Mouse (Mus musculus): Measurements from ENCODE around the gene Vamp2.

The Vamp2 gene

DNA sequence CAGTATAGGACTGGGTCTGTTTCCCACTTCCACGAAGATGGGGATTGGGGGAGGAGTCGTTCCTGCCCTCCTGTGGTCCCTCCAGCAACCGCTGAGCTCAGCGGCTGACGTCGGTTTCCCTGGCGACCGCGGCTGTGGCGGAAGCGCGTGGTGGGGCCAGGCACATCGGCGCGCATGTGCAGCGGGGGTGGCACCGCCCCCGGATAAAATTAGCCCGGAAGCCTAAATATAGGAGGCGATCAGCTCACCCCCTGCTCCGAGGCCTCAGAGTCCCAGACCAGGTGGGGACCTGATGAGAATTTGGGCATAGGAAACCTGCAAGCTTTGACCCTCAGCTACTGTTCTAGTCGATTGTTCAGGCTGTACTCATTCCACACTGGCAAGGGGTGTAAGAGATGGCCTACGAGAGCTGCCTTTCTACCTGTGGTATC, 11.6 kb downstream of the Vamp2 start:
- DNase-seq, result peak; percentile 91 to 93

DNA sequence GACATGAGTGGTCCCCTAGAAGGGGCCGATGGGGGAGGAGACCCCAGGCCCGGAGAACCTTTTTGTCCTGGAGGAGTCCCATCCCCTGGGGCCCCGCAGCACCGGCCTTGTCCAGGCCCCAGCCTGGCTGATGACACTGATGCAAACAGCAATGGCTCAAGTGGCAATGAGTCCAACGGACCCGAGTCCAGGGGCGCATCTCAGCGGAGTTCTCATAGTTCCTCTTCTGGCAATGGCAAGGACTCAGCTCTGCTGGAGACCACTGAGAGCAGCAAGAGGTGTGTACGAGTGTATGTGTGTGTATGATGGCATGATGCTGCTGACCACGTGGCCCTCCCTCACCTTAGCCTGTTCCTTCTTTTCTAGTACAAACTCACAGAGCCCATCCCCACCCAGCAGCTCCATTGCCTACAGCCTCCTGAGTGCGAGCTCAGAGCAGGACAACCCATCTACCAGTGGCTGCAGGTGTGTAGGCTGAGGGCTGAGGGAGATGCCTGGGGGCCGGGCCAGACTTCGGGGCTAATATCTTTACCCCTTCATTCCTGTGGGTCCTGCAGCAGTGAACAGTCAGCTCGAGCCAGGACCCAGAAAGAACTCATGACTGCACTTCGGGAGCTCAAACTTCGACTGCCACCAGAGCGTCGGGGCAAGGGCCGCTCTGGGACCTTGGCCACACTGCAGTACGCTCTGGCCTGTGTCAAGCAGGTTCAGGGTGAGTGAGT, 12.5 kb downstream of the Vamp2 start:
- no peak for DNase-seq

DNA sequence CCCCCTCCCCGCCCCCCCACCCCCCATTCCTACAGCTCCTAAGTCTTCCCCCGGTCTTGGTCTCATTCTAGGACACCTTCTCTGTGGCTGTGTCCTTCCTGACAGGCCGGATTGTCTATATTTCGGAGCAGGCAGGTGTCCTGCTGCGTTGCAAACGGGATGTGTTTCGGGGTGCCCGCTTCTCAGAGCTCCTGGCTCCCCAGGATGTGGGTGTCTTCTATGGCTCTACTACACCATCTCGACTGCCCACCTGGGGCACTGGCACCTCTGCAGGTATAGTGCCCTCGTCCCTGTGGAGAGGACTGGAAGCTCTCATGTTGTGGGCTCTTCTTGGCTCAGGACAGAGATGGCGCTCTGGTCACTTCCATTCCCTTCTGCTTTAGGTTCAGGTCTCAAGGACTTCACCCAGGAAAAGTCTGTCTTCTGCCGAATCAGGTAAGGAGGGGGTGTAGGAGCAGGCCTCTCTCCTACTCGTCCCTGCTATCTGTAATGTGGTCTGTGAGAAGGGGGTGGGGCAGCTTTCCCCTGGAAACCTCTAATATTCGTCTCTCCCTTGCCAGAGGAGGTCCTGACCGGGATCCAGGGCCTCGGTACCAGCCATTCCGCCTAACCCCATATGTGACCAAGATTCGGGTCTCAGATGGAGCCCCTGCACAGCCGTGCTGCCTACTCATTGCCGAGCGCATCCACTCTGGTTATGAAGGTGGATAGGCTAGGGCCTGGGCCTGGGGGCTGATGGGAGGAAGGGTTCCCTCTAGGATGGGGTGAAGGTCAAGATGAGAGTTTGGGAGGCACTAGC, 13.5 kb downstream of the Vamp2 start:
- DNase-seq, result no peak

DNA sequence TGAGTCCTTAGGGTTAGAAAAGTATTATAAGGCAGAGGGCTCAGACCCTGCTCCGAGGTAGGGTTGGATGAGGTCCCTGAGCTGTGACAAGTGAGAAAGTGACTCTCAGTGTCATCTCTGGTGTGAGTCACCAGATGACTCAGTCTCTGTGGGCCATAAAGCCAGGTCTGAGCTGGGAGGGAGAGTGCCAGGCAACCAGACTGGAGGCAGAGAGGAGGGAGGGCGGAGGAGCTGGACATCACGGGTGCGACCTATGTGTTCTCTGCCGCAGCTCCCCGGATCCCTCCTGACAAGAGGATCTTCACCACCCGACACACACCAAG, 14.1 kb downstream of the Vamp2 start:
- no peak for DNase-seq

DNA sequence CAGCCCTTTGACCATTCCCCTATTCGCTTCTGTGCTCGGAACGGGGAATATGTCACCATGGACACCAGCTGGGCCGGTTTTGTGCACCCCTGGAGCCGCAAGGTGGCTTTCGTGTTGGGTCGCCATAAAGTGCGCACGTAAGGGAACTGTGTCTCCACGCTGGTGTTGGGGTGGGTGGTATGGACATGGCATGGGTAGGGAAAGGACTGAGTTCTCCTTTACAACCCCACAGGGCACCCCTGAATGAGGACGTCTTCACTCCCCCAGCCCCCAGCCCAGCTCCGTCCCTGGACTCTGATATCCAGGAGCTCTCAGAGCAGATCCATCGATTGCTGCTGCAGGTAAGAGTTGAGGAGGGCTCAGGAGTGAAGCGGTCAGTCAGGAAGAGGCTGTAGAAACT, 14.8 kb downstream of the Vamp2 start:
- DNase-seq, result no peak

DNA sequence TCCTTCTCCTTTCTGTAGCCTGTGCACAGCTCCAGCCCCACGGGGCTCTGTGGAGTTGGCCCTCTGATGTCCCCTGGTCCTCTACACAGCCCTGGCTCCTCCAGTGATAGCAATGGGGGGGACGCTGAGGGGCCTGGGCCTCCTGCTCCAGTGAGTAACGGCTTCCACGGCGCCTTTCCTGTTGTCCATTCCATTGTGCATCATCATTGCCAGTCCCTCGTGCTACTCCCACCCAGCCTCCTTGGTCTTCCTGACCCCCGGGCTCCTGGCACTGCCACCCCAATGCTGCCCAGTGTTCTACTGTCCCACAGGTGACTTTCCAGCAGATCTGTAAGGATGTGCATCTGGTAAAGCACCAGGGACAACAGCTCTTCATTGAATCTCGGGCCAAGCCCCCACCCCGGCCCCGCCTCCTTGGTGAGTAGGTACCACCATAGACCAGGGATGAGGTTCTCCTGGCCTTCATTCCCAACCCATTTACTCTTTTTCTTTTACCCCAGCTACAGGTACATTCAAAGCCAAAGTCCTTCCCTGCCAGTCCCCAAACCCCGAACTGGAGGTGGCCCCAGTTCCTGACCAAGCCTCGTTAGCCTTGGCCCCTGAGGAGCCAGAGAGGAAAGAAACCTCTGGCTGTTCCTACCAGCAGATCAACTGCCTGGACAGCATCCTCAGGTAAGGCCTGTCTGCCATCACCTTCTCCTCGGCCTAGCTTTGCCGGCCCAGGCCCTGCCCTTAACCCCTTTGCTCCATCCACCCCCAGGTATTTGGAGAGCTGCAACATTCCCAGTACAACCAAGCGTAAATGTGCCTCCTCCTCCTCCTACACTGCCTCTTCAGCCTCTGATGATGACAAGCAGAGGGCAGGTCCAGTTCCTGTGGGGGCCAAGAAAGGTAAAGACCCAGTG, 15.5 kb downstream of the Vamp2 start:
- no peak for DNase-seq

DNA sequence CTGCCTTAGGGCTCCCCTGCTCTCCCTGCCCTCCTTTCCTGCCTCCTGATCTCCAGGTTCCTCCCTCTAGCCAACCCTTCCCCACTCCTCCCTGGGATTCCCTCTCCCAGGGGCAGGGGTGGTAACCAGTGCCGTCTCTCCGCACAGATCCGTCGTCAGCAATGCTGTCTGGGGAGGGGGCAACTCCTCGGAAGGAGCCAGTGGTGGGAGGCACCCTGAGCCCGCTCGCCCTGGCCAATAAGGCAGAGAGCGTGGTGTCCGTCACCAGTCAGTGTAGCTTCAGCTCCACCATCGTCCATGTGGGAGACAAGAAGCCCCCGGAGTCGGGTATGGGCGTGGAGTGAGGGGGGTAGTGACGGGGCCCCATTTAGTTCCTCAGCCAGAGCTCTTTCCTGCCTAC, 16.2 kb downstream of the Vamp2 start:
- no peak for DNase-seq

- DNase-seq, result peak in 1 of 2 experiments; percentile 4
Measured at GRCm38 (mm10) chr11:69105227-69105626, 16.9 kb downstream of the Vamp2 start.

DNA sequence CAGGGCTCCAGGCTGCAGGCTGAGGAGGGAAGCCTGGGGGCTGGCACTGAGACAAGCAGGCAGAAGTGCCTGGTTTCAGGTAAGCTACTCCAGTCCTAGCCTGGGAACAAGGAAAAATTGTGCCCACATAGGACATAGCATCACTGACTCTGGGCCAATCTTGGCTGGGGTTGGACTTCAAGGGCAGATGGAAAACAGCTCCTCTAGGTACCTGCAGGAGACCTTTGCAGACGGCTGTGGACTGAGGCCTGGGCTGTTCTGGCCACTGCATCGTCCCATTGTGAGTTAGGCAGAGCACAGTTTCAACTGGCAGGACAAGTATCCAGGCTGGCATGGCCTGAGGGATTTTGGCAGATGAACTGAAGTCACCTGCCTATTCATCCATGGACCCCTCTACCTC, 17.5 kb downstream of the Vamp2 start:
- DNase-seq, result no peak

GRCm38 (mm10) chr11:69106299-69106698, 18.0 kb downstream of the Vamp2 start:
- no peak for DNase-seq

GRCm38 (mm10) chr11:69106842-69107241, 18.6 kb downstream of the Vamp2 start:
- DNase-seq, result no peak

- no peak for DNase-seq
Measured at GRCm38 (mm10) chr11:69107676-69108075, 19.4 kb downstream of the Vamp2 start.

DNA sequence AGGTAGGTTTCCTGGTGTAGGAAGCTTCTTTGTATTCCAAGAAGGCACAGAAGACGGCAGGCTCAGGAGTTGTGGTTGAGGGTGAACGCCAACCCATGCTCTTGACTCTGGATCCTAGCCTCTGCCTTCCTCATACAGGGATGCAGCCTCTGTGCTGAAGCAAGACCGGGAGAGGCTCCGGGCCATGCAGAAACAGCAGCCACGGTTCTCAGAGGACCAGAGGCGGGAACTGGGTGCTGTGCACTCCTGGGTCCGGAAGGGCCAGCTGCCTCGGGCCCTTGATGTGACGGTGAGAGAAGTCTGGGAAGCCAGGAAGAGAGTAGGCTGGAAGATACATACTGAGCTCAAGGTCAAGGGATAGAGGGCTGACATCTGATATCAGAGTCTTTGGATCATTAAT, 19.9 kb downstream of the Vamp2 start:
- DNase-seq, result no peak

DNA sequence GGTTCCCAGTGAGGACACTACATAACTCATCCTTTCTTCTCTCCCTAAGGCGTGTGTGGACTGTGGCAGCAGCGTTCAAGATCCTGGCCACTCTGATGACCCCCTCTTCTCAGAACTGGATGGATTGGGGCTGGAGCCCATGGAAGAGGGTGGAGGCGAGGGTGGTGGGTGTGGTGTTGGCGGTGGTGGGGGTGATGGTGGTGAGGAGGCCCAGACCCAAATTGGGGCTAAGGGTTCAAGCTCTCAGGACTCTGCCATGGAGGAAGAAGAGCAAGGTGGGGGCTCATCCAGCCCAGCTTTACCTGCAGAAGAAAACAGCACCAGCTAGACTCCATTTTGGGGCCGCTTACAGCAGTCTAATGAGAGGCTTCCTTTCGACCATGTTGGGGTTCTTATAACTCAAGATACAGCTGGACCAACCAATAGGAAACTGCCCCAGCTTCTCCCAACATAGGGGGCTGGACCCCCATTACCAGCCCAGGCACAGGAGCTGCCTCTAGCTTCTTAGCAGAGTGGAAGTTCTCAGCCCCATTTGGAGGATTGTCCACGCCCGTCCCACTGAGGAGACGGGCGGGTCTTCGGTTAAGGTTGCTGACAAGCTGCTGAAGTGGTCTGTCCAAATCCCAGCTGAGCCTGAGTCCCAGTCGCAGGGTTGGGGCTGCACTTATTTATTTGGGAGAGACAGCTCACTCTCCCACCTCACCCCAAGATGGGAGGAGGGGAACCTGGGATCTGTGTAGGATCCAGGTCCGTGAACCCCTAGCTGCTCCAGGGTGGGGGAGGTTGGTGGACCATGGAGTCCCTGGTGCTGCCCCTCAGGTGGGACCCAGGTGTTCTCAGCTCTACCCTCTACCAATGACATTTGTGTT, 21.0 kb downstream of the Vamp2 start:
- no peak for DNase-seq

DNA sequence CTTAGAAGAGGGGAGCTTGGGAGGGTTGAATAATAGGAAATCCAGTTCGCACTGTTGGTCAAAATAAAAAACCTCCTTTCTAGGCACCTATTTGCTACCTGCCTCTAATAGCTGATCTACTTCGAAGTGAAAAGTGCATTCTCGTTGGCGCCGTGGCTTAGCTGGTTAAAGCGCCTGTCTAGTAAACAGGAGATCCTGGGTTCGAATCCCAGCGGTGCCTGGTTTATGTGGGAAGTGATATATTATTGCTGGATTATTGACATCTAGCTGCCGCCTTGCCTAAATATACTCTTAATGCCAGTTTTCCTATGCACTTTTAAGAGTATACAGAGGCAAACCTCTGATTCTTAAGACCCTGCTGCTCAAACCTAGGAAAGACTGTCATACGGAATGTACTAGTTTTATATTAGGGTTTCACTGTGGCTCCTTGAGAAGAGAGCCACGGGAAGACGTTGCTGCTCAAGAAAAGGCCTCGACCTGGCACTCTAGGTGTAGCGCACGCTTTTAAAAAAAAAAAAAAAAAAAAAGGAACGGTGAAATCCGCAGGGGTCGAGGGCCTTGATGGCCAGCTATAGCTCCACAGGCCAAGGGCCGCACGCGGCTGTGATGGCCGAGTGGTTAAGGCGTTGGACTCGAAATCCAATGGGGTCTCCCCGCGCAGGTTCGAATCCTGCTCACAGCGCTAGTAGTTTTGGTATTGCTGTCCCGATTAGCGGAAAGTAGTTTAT, 22.2 kb downstream of the Vamp2 start:
- peak; percentile 81 to 92 for DNase-seq

DNA sequence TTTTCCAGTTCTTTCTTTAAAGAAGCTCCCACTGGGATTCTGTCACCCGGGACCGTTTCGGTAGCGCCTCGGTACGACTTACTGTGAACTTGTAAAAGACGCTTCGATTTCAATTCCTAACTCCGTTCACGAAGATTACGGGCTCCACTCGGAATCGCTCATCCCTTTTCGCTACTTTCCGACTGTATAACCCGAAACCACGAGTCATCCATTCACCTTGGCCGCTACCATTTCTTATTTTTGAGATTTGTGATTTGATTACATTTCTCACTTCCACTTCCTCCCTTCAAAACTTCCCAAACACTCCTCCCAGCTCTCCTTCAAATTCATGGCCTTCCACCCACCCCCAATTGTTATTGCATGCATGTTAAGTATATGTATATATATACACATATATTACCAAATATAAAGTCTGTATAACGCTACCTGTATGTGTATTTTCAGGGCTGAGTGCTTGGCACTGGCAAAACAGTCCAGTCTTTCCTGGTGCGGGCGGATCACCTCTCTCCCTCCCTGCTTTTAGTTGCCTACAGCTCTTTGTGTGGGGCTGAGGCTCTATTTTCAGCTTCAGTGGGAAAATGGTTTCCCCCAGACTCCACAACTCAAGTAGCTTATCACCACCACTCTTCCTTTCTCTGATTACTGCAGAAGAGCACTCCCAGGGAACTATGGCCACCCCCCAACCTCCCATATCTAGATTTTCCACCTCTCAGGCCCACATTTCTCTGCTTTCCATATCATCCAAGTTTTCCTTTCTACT, 22.9 kb downstream of the Vamp2 start:
- DNase-seq, result no peak

GRCm38 (mm10) chr11:69111865-69112264, 23.6 kb downstream of the Vamp2 start:
- DNase-seq, result no peak

DNA sequence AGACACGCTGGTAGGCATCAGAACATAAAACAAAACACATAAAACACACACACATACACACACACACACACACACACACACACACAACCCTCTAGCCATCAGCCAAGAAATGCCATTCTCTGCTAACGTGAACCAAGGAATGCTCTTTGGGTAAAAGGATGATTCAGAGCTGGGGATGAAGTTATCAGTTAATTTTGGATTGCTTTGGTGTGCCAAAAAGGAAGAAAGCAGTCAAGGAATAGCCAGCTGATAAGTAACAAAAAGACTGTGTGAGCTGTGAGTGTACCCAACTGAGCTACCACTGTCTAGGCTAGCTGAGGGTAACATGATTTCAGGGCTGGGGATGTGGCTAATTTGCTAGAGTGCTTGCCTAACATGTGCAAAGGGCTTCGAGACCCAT, 25.7 kb downstream of the Vamp2 start:
- no peak for DNase-seq

DNA sequence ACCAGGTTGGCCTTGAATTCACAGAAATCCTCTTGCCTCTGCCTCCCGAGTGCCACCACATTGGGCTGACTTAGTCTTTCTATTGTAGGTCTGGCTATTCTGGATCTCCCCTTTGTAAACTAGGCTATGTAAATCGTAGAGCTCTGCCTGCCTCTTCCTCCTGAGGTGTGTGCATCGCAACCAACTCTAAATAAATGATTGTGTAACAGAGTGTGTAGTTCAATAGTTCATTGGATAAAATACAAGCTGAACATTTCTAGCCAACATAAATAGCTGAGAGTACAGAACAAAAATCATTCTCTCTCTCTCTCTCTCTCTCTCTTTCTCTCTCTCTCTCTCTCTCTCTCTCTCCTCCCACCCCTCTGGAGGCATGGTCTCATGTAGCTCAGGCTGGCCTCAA, 26.3 kb downstream of the Vamp2 start:
- no peak for DNase-seq

GRCm38 (mm10) chr11:69116843-69117242, 28.6 kb downstream of the Vamp2 start:
- no peak for DNase-seq

Data from spleen, adult 18-20 months (tissue).